Mouse (Mus musculus) heart, postnatal 14 days (tissue): ENCODE results near the gene Nkg7. TPM values are rescaled to one million over a fixed set of nuclear protein-coding genes. Genes with fewer than 3 reads are reported as not detected.

Source experiments
- DNase-seq, 2 experiments: peaks; one replicate each; pipeline ENCODE4 v3.0.0; 2021 to 2022
- intact Hi-C: fragments of 180-260 bp; cut with DNase I; formaldehyde crosslinking; loops from one replicate; pipeline ENCODE4 v1.15.1; 2025
- total RNA-seq, 2 experiments: library from RNA; stranded (reverse); gene quantifications; 2 replicates each; pipeline ENCODE4 v1.2.3; 2021

The Nkg7 gene
- total RNA-seq, 2 experiments from 2014 or later: not detected

GRCm38 (mm10) chr7:43443126-43443916 is 6.4 kb downstream of the Nkg7 start:
- intact Hi-C loops: loop anchor here (5.0 to 10.0 kb wide), 2 partner anchors 139 to 229 kb away; partner anchors contain the start of gene Ctu1
- peak; percentile 81 to 86 for DNase-seq

- DNase-seq: peak; percentile 92 to 93
- intact Hi-C loops: loop anchor here (2.0 to 10.0 kb wide), 3 partner anchors 21 to 228 kb away; partner anchors contain the start of gene Ctu1
Measured at GRCm38 (mm10) chr7:43443917-43444293, 7.0 kb downstream of the Nkg7 start, which contains the start of the genes Etfb and Gm45233. Etfb (plus strand) TSS chr7:43444083. Gm45233 (plus strand) TSS chr7:43444128.

GRCm38 (mm10) chr7:43447801-43448200 is 10.9 kb downstream of the Nkg7 start:
- intact Hi-C loops: loop anchor here (10.0 kb wide), 1 partner anchor 143 kb away; no protein-coding TSS in a partner anchor
- DNase-seq: no peak

- DNase-seq: peak in 1 of 2 experiments; percentile 45
- intact Hi-C loops: loop anchor here (10.0 kb wide), 1 partner anchor 143 kb away; no protein-coding TSS in a partner anchor
Measured at GRCm38 (mm10) chr7:43448246-43448645, 11.4 kb downstream of the Nkg7 start.

- intact Hi-C loops: loop anchor here (10.0 kb wide), 1 partner anchor 145 kb away; no protein-coding TSS in a partner anchor
- DNase-seq: no peak
Measured at GRCm38 (mm10) chr7:43449811-43450210, 12.9 kb downstream of the Nkg7 start.

GRCm38 (mm10) chr7:43451726-43452125 is 14.9 kb downstream of the Nkg7 start:
- intact Hi-C loops: no loop called here
- DNase-seq: no peak

GRCm38 (mm10) chr7:43452609-43453008 is 15.7 kb downstream of the Nkg7 start:
- peak in 1 of 2 experiments; percentile 40 for DNase-seq
- intact Hi-C loops: no loop called here

- no peak for DNase-seq
- intact Hi-C loops: no loop called here
Measured at GRCm38 (mm10) chr7:43453599-43454355, 16.9 kb downstream of the Nkg7 start.

GRCm38 (mm10) chr7:43454371-43454770 is 17.5 kb downstream of the Nkg7 start:
- no peak for DNase-seq
- intact Hi-C loops: no loop called here

- no peak for DNase-seq
- intact Hi-C loops: loop anchor here (10.0 kb wide), 1 partner anchor 62 kb away; no protein-coding TSS in a partner anchor
Measured at GRCm38 (mm10) chr7:43462851-43463250, 26.0 kb downstream of the Nkg7 start, which contains the start of gene Vsig10l. Vsig10l (plus strand) TSS chr7:43463151.

- DNase-seq: no peak
- intact Hi-C loops: loop anchor here (2.0 to 10.0 kb wide), 2 partner anchors 19 to 61 kb away; partner anchors contain the start of genes Etfb and Gm45233
Measured at GRCm38 (mm10) chr7:43463976-43464375, 27.1 kb downstream of the Nkg7 start.

- peak in 1 of 2 experiments; percentile 21 for DNase-seq
- intact Hi-C loops: loop anchor here (1.0 to 10.0 kb wide), 4 partner anchors 20 to 163 kb away; partner anchors contain the start of genes Etfb and Gm45233
Measured at GRCm38 (mm10) chr7:43464864-43465343, 28.0 kb downstream of the Nkg7 start.

GRCm38 (mm10) chr7:43465344-43466098 is 28.6 kb downstream of the Nkg7 start:
- DNase-seq: peak; percentile 84 to 90
- intact Hi-C loops: loop anchor here (1.0 to 10.0 kb wide), 4 partner anchors 21 to 163 kb away; partner anchors contain the start of genes Etfb and Gm45233

GRCm38 (mm10) chr7:43466099-43466694 is 29.3 kb downstream of the Nkg7 start:
- intact Hi-C loops: loop anchor here (5.0 to 10.0 kb wide), 2 partner anchors 59 to 164 kb away; no protein-coding TSS in a partner anchor
- DNase-seq: peak; percentile 87 to 93

GRCm38 (mm10) chr7:43470373-43470772 is 33.5 kb downstream of the Nkg7 start:
- intact Hi-C loops: no loop called here
- no peak for DNase-seq

- no peak for DNase-seq
- intact Hi-C loops: no loop called here
Measured at GRCm38 (mm10) chr7:43475706-43476105, 38.8 kb downstream of the Nkg7 start.

GRCm38 (mm10) chr7:43476376-43476775 is 39.5 kb downstream of the Nkg7 start:
- DNase-seq: no peak
- intact Hi-C loops: no loop called here

GRCm38 (mm10) chr7:43481191-43481590 is 44.3 kb downstream of the Nkg7 start:
- DNase-seq: no peak
- intact Hi-C loops: no loop called here

GRCm38 (mm10) chr7:43482090-43482716 is 45.3 kb downstream of the Nkg7 start:
- intact Hi-C loops: no loop called here
- DNase-seq: peak in 1 of 2 experiments; percentile 40
